Mouse (Mus musculus): Measurements from ENCODE around the gene Defb36.

DNA sequence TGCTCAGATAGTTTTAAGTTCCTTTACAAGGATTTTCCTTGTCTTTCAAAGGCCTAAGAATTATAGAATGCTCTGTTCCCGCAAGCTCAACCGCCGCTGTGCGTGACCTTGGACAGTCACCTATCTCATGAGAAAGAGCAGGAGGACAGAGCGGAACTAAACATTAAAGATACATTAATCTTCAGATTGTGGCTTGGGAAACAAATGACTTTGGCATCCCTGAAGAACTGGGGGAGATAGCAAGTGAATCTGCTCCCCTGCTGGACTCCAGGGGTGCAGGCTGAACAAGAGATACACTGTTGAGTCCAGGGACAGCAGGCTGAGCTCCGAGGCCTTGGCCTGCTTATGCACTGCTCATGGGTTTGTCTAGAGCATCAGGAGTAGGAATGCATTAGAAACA lies 4.1 kb upstream of the Defb36 start:
- TF ChIP-seq CTCF (IDR thresholded peaks at IDR 0.05; ENCODE audit: extremely low read depth, insufficient read depth, low read length) (no peak), POLR2A (IDR thresholded peaks at IDR 0.05; ENCODE audit: extremely low read depth, insufficient read depth, low read length) (no peak)

Data from cortical plate, adult 2 months (tissue).